Mouse (Mus musculus) mature B cell (primary cell): ENCODE data around the gene Prrt4.

ENCODE experiments used
- in situ Hi-C: fragments of 300-500 bp; cut with MboI; formaldehyde crosslinking; loops from 2 replicates; pipeline ENCODE4 v1.14.3; 2019

Gene Prrt4

DNA sequence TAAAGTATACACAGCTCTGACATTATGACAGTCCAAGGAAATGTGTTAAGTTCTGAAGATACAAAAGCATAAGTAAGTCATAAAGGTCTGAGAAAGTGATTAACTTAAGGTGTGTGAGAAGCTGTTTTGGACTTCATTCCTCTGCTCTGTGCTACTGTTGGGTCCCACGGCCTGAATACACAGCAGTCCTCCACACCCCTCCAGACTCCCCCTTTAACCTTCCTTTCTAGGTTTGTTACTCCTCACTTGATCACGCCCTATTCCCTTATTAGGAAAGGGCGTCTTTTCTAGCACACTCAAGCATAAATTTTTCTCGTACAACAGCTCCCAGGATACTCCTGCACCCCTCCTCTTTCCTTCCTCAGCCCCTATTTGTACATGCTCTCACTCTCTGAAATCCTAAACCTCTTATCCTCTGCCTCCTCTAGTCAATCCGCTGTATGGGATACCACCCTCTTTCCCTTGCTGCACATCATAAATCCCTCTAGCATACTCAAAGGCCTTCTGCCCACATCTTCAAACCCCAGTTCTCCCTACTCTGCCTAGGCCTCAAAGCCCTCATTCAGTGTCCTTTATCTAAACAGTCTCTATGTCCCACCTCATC, 31.9 kb downstream of the Prrt4 start:
- in situ Hi-C loops = no loop called here

DNA sequence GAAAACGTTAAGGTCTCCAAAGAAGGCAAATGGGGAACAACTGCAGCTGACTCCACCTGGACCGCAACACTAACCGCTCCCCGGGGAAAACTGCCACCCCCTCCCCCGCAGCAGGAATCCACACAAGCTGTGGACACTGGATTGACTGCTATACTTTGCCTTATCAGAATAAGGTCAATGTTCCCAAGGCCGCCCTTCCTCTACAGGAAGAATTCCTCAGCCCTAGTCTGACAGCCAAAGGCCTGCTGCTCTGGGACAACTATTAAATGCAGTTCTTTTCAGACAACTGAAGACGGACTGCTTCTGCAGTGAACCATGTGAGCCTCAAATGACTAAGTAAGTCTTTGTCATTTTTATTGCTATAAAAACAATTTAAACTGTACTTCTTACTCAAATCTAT, 32.7 kb downstream of the Prrt4 start:
- in situ Hi-C loops = no loop called here

DNA sequence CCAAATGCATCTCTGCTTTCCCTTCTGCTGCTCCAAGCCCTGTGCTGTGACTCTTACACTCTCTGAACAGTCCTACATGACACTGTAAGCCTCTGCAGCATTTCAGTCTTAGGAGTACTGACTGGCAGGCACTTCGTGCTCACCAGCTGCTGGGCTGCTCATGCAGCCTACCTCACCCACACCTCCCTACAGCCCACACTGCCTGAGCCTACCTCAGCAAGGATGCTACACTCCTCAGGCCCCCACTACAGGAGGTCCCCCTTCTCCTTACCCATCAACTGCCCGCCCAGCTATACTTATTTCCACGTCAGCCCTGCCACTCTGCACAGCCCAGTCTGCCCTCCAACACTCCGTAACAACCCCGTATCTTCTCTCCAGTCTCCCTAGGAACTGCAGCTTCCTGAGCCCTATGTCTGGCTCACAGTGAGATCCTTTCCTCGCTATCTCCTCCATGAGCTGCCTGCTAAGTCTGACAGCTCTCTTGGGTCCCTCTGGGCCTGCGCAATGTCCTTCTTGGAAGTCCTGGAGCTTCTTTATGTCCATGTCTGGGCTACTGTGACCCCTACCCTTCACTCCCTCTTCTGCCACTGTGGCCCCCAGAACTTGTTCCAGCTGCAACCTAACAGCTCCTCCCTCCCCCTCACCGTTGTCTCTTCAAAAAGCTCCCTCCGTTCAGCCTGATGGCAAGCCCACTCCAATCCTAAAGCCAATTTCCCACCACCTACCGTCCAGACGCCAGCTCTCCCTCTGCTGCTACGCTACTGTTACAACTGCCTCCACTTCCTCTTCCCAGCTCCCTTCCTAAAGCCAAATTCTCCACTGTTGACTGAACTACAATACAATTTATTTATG, 33.7 kb downstream of the Prrt4 start:
- in situ Hi-C loops = no loop called here

DNA sequence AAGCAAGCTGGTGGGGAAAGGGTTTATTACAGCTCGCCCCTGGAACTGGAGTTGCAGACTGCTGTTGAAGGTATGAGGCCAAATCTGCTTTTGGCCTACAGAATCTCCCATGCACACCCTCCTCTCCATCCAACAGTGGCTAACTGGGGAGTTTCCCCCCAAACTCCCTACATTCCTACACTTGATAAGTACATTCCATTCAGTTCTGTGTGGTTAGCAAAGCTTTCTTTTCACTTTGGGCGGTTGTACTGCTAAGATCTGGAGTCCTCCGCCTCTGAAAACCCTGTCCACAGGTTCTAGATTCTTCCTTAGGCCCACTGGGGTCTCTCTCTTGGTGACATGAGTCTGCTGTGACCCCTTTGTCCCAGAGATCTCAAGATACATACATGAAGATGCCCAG, 34.4 kb downstream of the Prrt4 start:
- in situ Hi-C loops = no loop called here

DNA sequence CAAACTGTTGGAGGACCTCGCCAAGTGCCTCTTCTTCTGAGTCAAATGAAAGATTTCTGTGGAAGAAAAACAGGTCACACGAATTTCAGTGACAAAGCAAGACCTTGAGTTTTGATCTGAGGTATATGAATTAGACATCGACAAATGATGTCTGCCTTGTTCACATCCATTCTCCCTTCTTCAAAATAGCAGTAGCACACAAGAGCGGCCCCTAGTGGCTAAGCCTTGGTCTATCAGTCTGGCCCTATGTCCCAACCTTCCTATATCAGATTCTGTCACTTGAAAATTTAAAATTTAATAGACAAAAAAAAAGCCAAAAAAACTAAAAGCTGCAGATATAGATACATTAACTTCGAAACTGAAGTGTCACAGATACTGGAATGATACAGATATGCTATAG, 35.8 kb downstream of the Prrt4 start:
- in situ Hi-C loops = no loop called here

DNA sequence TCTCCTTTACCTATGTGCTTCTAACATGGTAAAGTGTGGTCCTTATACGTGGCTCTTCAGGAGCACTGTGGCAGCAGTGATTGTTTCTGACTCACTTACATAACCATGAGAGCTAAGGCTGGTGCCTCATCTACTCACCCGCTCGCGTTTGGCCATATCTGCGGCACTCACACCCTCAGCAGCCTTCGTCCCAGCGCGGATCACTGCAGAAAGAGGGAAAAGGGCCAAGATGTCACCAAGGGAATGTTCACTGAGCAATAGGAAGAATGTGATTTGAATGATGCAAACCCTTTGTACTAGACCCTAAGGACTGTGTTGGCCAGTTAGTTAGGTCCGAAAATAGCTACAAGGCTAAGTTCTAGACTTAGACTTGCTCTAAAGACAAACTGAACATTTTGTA, 41.9 kb downstream of the Prrt4 start:
- in situ Hi-C loops = no loop called here

DNA sequence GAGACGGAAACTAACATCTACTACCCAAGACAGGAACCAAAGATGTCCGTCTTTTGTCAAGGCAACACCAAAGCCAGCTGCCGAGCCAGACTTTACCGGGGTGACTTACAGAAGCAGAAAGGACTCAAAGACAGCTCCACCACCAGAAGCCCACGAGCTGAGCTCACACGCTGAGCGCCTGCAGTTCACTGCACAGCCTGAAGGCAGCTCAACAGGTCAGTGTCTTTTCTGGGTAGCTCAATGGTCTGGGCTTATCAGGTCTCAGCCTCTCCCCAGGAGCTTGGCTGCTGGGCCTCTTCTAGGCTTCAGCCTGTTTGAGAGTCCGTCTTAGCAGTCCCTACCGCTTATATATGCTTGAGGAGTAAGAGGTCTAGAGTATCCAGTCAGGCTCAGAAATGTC, 46.3 kb downstream of the Prrt4 start:
- in situ Hi-C loops = no loop called here

DNA sequence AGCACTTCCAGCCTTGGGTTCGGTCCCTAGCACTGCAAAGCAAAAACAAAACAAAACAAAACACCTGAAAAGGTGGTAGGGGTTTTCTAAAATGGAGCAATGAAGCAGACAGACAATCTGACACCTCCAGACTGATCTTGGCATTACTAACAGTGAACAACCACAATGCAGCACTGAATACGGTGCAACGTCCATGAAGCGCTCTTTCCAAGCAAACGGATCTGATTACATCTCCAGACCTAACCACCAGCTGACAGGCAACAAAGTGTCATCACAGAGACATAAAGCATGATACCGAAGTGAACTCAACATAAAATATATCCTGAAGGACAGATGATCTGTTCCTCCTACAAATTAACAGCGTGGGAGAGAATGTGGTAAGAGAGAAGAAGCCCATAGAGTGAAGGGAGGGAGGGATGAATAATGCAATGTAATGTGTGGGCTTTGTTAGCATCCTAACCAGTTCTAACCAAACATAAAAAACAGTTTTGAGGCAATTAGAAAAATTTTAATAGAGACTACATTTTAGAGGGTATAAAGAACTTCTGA, 52.4 kb downstream of the Prrt4 start:
- in situ Hi-C loops = no loop called here

DNA sequence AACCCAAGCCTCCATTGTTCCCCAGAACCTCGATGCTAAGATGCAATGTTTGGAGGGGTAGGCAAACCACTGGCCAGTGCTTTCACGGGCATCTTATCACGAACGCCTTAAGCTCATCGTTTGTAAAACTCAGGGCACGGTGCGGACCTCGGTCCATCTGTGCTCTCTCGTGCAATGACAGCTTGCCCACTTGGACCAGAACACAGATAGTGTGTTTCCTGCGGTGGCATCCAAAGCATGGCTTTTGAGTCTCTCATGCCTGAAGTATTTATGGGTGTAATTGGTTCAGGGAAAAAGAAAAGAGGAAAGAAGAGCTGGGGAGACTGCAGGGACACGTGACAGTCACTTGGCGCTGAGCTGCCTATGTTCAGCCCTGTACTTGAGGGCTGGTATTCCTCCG, 59.4 kb downstream of the Prrt4 start:
- in situ Hi-C loops = no loop called here
